Mouse (Mus musculus): ENCODE results near the gene Nlrp14.

- TF ChIP-seq CTCF (conservative IDR thresholded peaks at IDR 0.05; ENCODE audit: insufficient read depth, insufficient read length, low read depth, low read length) (no peak), POLR2A (IDR thresholded peaks at IDR 0.05; ENCODE audit: low read depth, low read length) (no peak)
Observed at GRCm38 (mm10) chr7:107201817-107202216, 35.0 kb downstream of the Nlrp14 start.
